Mouse (Mus musculus): ENCODE results near the gene Pmvk.
A peak's percentile ranks its signal among the peaks of the same experiment; 100 is the strongest.

Gene Pmvk

DNA sequence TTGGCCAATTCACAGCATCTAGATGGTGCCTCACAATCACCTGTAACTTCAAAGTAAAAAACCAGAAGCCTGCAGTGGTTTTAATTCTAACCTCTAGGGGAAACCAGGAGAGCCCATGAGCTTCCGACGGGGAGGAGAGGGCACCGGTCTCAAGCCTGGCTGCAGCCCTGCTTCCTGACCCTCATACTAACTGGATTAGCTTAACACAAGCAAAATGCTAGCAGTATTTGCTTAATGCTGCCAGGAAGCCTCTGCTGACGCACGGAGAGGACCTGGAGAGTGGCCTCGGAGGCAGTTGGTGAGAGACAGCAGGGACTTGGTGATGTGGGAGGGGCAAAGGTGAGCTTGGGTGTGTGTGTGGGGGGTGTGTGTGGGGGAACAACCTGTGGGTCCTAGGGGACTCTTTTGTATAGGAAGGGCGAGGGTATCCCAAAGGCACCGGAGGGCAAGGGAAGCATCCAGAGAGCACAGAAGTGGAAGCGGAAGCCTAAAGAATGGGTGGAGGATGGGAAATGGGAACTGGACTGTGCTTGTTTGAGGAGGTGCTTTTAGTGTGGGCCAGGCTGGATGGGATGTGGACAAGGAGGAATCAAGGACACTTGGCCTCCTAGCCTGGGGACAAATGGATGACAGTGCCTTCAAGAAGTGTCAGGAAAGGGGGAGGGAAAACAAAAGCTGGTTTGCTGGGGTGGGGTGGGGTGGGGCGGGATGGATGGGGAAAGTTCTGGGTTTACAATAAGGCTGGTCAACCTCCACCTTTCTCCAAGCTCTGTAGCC is at the start of gene Pmvk:
TSS of gene Pmvk (plus strand) at position 141 of the 777 bp plus-strand sequence.
- DNase-seq (ENCODE audit: low read depth, low spot score), result no peak

- no peak for DNase-seq (ENCODE audit: low read depth, low spot score)
Measured at GRCm38 (mm10) chr3:89406887-89407286, 47.5 kb upstream of the Pmvk start.

DNA sequence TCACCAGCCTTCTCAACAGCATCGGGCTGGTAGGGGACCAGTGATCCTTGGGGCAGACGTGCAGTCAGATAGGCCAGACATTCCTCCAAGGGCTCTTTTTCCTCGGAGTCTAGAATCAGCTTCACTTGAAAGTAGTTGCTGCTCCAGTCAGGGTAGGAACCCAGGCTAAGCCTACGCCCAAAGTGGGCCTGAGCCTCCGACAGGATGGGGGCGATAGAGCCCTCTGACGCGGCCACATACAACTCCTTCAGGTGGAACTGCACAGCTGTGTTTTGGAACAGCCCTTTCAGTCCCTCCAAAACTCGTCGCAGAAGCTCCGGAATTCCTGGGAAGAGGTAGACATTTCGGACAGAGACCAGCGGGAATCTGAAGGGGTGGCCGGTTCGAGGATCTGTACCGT is 45.9 kb upstream of the Pmvk start:
- DNase-seq (ENCODE audit: low read depth, low spot score), result no peak

DNA sequence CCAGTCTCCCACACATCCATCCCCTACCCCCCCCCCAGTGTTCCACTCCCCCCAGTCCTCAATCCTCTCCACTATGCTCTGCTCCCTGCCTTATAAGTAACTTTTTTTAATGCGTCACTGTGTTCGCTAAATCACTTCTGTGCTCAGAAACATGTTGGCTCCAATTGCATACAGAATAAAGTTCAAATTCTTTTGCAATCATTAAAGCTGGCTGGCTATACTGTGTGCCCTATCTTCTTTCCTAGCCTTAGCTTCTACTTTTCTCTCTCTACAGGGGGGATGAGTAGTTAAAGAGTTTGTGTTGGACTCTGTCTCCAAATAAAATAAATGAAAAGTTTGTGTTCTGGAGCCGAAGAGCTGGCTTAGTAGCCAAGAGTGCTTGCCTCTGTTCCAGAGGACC is 44.6 kb upstream of the Pmvk start:
- no peak for DNase-seq (ENCODE audit: low read depth, low spot score)

DNA sequence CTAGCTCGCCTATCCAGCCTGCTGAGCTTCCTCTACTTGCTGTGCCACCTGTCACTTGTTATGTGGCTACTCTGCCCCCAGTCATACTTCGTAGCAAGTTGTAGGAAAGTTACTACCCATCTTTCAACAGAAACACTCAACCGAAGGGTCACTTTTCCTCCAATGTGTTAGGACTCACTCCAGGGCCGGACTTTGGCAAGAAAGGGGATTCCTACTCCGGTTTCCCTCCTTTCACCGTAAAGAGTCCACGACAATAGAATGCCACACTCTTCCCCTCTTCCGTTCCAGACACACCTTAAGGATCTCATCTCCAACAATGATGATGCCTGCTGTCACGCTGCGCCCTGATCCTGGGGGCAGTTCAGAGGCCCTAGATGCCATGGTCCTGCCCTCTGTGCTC is 43.5 kb upstream of the Pmvk start:
- no peak for DNase-seq (ENCODE audit: low read depth, low spot score)

GRCm38 (mm10) chr3:89411490-89412393 is 42.6 kb upstream of the Pmvk start, which contains the start of gene Flad1:
Gene Flad1 (minus strand): TSS chr3:89411870.
- DNase-seq (ENCODE audit: low read depth, low spot score), result peak; percentile 99

DNA sequence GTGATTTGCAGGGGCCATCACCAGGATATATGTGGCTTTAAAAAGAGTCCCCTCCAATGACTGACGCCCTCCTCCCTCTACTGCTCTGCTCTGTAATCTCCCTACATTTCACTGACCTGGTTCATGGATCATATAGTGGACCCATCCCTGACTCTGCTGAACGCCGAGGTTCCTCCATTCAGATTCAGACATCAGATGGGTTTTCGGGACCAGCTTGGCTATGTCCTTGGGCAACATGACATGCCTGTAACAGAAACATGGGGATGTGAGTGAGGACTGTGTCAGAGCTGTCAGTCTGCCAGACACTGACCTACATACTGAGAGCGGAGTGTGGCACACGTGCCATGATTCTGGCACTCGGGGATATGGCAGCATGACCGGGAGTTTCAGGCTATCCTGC is 38.2 kb upstream of the Pmvk start:
- no peak for DNase-seq (ENCODE audit: low read depth, low spot score)

DNA sequence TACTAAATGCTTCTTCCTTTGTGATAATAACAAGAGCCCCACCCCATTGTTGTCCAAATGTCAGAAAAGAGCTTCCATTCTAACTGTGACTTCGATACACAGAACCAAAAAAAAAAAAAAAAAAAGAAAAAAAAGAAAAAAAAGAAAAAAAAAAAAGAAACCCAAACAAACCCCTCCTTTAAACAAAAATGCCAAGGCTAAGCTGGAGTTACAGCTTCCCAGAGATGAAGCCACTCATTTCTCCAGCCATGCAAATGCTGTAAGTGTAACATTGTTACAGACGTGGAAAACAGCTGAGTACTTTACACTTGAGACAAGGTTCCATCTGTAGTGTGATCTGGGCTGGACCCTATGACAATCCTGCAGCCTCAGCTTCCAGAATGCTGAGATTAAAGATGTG is 37.2 kb upstream of the Pmvk start:
- DNase-seq (ENCODE audit: low read depth, low spot score), result no peak

GRCm38 (mm10) chr3:89417840-89418169 is 36.5 kb upstream of the Pmvk start:
- DNase-seq (ENCODE audit: low read depth, low spot score), result no peak

GRCm38 (mm10) chr3:89418170-89418860 is 36.0 kb upstream of the Pmvk start, which contains the start of the genes Cks1b and Shc1:
Gene Cks1b (minus strand): TSS chr3:89418383.
Gene Shc1 (plus strand): TSS chr3:89418443.
- DNase-seq (ENCODE audit: low read depth, low spot score), result peak; percentile 98

DNA sequence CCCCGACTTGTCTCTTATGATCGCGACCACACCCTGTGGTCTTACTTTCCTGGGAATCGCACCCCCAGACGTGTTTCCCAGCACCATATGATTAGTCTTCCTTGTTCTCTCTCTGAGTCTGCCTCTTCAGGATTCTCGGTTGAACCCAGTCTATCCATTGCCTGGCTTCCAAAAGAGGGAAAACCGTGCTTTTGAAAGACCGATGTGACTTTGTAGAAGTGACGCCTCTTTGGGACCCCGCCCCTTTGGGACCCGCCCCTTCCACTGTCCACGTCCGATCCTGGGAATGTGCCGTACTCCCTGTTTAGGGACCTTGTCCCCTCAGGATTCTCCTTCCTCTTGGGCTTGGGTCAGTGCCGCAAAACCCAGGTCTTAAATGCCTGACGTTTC is 35.5 kb upstream of the Pmvk start:
- DNase-seq (ENCODE audit: low read depth, low spot score), result no peak

GRCm38 (mm10) chr3:89419571-89419970 is 34.8 kb upstream of the Pmvk start:
- no peak for DNase-seq (ENCODE audit: low read depth, low spot score)

DNA sequence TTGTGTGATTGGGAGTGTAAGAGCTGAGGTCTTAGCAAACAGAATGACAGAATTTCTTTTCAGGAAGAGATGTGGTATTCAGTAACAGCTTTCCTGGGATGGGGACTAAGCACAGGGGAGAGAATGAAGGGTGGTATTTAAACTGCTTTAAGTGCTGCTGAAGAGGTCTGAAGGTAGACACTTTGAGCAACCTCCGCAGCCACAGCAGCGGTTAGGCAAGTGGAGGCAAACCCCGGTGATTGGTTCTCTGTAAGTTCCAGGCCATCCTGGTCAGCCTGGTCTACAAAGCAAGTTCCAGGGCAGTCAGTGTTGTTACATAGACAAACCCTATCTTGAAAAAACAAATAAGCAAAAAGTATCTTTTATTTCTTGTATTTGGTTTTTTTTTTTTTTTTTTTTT is 34.4 kb upstream of the Pmvk start:
- DNase-seq (ENCODE audit: low read depth, low spot score), result no peak

DNA sequence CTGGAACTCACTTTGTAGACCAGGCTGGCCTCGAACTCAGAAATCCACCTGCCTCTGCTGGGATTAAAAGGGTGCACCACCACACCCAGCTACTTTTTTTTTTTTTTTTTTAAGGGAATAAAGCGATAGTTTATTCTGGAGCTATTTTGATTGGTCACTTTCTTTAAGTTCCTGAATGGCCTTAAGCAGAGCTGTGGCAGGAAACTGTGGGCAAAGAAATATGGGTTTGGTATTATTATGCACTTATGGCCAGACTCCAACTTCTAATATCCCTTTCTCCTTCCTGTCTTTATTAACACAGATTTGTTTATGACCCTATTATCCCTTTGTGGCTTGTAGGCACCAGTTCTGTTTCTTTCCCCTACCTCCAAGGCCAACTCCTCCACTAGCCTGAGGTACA is 33.9 kb upstream of the Pmvk start:
- DNase-seq (ENCODE audit: low read depth, low spot score), result no peak

- no peak for DNase-seq (ENCODE audit: low read depth, low spot score)
Measured at GRCm38 (mm10) chr3:89421002-89421774, 33.2 kb upstream of the Pmvk start.

- DNase-seq (ENCODE audit: low read depth, low spot score), result no peak
Measured at GRCm38 (mm10) chr3:89421810-89422473, 32.4 kb upstream of the Pmvk start.

GRCm38 (mm10) chr3:89422556-89423205 is 31.7 kb upstream of the Pmvk start:
- no peak for DNase-seq (ENCODE audit: low read depth, low spot score)

GRCm38 (mm10) chr3:89424416-89425140 is 29.8 kb upstream of the Pmvk start:
- no peak for DNase-seq (ENCODE audit: low read depth, low spot score)

GRCm38 (mm10) chr3:89425141-89425525 is 29.2 kb upstream of the Pmvk start:
- no peak for DNase-seq (ENCODE audit: low read depth, low spot score)

GRCm38 (mm10) chr3:89425876-89426275 is 28.5 kb upstream of the Pmvk start:
- no peak for DNase-seq (ENCODE audit: low read depth, low spot score)
